Mouse (Mus musculus) hindbrain, embryonic 16.5 days (tissue): ENCODE measurements at regions not wholly inside any gene's neighbourhood (a gene's known extent, or its start where the extent isn't known, plus 50 kb on each side); places are given as distances from the start of the nearest gene placed in this dataset.

Experiments
- ATAC-seq: fragments of 200-750 bp; cut with Nextera tagmentation; 2 replicates; pipeline ENCODE4 v1.8.0; 2017; ENCODE audit warnings: moderate TSS enrichment, moderate library complexity
- H3K27ac ChIP-seq: fragments of 300-500 bp; sonication (generic); 2 replicates; pipeline ENCODE4 v1.5.1; 2014; ENCODE audit warnings: low read depth, mild to moderate bottlenecking, control low read depth, low read length, moderate library complexity
- H3K27me3 ChIP-seq: fragments of 300-500 bp; sonication (generic); replicated peaks from 2 replicates; pipeline ENCODE4 v1.6.1; 2014; ENCODE audit warnings: low read length; ENCODE audit not compliant: control insufficient read depth, insufficient read depth
- H3K36me3 ChIP-seq: fragments of 300-500 bp; sonication (generic); 2 replicates; pipeline ENCODE4 v1.6.1; 2014; ENCODE audit warnings: mild to moderate bottlenecking, low read length, moderate library complexity, mixed read lengths; ENCODE audit not compliant: control insufficient read depth, insufficient read depth
- H3K4me1 ChIP-seq: fragments of 300-500 bp; sonication (generic); 2 replicates; pipeline ENCODE4 v1.6.1; 2014; ENCODE audit warnings: low read depth, low read length; ENCODE audit not compliant: control insufficient read depth, insufficient read depth
- H3K4me2 ChIP-seq: fragments of 300-500 bp; sonication (generic); 2 replicates; pipeline ENCODE4 v1.6.1; 2014; ENCODE audit warnings: mild to moderate bottlenecking, low read length, control low read depth, moderate library complexity
- H3K4me3 ChIP-seq: fragments of 300-500 bp; sonication (generic); 2 replicates; pipeline ENCODE4 v1.5.1; 2014; ENCODE audit warnings: mild to moderate bottlenecking, low read length, control low read depth, moderate library complexity
- H3K9ac ChIP-seq: fragments of 300-500 bp; sonication (generic); 2 replicates; pipeline ENCODE4 v1.6.1; 2014; ENCODE audit warnings: low read depth, mild to moderate bottlenecking, control low read depth, low read length, moderate library complexity
- H3K9me3 ChIP-seq: fragments of 300-500 bp; sonication (generic); 2 replicates; pipeline ENCODE4 v1.6.1; 2014; ENCODE audit warnings: mild to moderate bottlenecking, low read length, moderate library complexity; ENCODE audit not compliant: control insufficient read depth
- WGBS: fragments of 180-500 bp; shearing (Covaris S2); extraction: QIAGEN DNeasy Blood & Tissue Kit; methylation state at CpG from one replicate; pipeline ENCODE4 v1.1.7; 2014; 5-methylcytosine and 5-hydroxymethylcytosine counted together

DNA sequence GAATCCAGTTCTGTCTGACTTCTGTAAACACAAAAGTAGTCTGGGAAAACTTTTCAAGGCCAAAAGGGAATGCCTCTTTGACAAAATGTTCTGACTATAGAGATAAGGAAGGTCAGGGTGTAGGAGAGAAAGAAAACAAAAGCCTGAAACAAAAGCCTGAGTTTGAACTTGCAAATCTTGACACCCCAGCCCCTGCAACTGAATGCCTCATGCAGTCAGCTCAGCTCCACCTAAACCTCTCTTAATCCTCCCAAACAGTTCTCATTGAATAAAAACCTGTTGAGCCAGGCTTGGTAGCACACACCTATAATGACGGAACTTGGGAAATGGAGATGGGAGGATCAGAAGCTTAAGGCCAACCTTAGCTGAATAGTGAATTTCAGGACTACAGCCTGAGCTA, 116.1 kb downstream of the Gpbp1 start:
- Histone ChIP-seq H3K9ac (no peak overlapping the region), H3K27me3 (no peaks in the 10 kb centered on the region), H3K27ac (no peak overlapping the region), H3K36me3 (no peaks in the 10 kb centered on the region), H3K4me3 (no peak overlapping the region), H3K9me3 (no peaks in the 10 kb centered on the region), H3K4me1 (no peaks in the 10 kb centered on the region), H3K4me2 (no peak overlapping the region)
- 58% methylated on average over 1 of the region's 1 CpGs for WGBS
- ATAC-seq = no peak
